19 mouse cellular contexts compared by ENCODE assay signal in the genomic region with DNA sequence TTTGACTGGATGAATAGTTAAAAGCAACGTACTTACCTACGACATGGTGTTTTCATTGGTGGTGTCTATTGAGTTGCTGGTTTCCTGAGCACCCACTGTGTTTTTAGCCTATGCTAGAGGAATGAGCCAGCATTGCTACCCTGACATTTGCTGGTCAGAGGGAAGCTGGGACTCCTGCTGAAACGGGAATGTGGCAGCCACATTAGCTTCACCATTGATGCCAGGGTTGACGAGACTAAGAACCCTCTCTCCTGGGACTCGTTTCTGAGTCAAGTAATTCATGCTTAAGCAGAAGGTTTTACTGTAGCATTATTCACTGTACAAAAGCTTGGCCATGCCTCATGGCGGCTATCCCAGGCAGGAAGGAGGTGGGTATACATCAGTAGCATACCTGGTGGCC. TPM values are rescaled to one million over a fixed set of nuclear protein-coding genes. Genes with fewer than 3 reads are reported as not detected.
A peak's percentile ranks its signal among the peaks of the same experiment; 100 is the strongest.
DNase-seq lines count a peak whose midpoint lies in the region; ATAC-seq and TF ChIP-seq lines count a peak whose summit lies in the region.
"Had no signal": no experiment of that assay in that cellular context is flagged by ENCODE, and none has a peak within 500 bp of the region (broad histone marks: within the 10 kb centered on the region; RNA-seq: fewer than 3 reads in every experiment).

No protein-coding gene starts in this region.

- no peak for ATAC-seq in midbrain, embryonic 11.5 days (ENCODE audit: low FRiP score)
- no peak for ATAC-seq in midbrain, embryonic 13.5 days
- ATAC-seq in heart, embryonic 12.5 days (ENCODE audit: insufficient number of reproducible peaks, low FRiP score): no peak
- ATAC-seq: forebrain, embryonic 13.5 days; forebrain, embryonic 15.5 days; forebrain, postnatal 0 days had no signal

- DNase-seq in cerebellum, adult 2 months: peak; percentile 47 to 71
- no peak for DNase-seq in cerebellum, adult 8-10 months
- peak; percentile 64 for DNase-seq in midbrain, embryonic 11.5 days (ENCODE audit: low spot score, missing footprints)
- DNase-seq in brain, adult 2 months (ENCODE audit: low read depth, low spot score): peak; percentile 66
- DNase-seq: adrenal gland, adult 2 months; adrenal gland, postnatal 10 days; adrenal gland, postnatal 25 days; cerebellum, adult 11 months; cerebellum, adult 9-10 months; cerebellum, postnatal 36 days; forebrain, postnatal 0 days had no signal

- H3K9ac ChIP-seq in midbrain, embryonic 11.5 days (ENCODE audit: low read length): no peak overlapping the region
- no peak overlapping the region for H3K9ac ChIP-seq in midbrain, embryonic 13.5 days (replicated peaks)
- no peak overlapping the region for H3K9ac ChIP-seq in heart, embryonic 12.5 days
- H3K9ac ChIP-seq: embryonic facial prominence, embryonic 12.5 days; forebrain, embryonic 13.5 days; forebrain, embryonic 15.5 days; forebrain, postnatal 0 days had no signal

- H3K4me1 ChIP-seq in cerebellum, adult 2 months (ENCODE audit: control insufficient read depth, insufficient read depth, low read length): peaks cover 44% of the 10 kb centered on the region
- H3K4me1 ChIP-seq in midbrain, embryonic 11.5 days (ENCODE audit: control insufficient read depth, insufficient read depth, low read length): no peaks in the 10 kb centered on the region; the same call in 1 of the 2 replicates
- peaks cover 8% of the 10 kb centered on the region; the same call in 1 of the 2 replicates for H3K4me1 ChIP-seq in midbrain, embryonic 13.5 days (replicated peaks)
- H3K4me1 ChIP-seq in heart, embryonic 12.5 days (replicated peaks): peaks cover 9% of the 10 kb centered on the region
- H3K4me1 ChIP-seq: forebrain, embryonic 15.5 days had no signal

- TF ChIP-seq POLR2A in cerebellum, adult 2 months (IDR thresholded peaks at IDR 0.05; ENCODE audit: borderline replicate concordance, insufficient read depth, low read length): no peak

- H3K27ac ChIP-seq in cerebellum, adult 2 months (ENCODE audit: insufficient read depth, low read length): peak overlapping the region; percentile 91
- no peak overlapping the region for H3K27ac ChIP-seq in midbrain, embryonic 11.5 days (ENCODE audit: low read depth, low read length)
- no peak overlapping the region for H3K27ac ChIP-seq in midbrain, embryonic 13.5 days
- no peak overlapping the region for H3K27ac ChIP-seq in heart, embryonic 12.5 days (ENCODE audit: poor library complexity, severe bottlenecking)
- H3K27ac ChIP-seq: embryonic facial prominence, embryonic 10.5 days; embryonic facial prominence, embryonic 12.5 days; forebrain, embryonic 13.5 days; forebrain, embryonic 15.5 days had no signal

- no peak overlapping the region for H3K4me2 ChIP-seq in midbrain, embryonic 11.5 days
- H3K4me2 ChIP-seq in midbrain, embryonic 13.5 days (replicated peaks): no peak overlapping the region
- H3K4me2 ChIP-seq in heart, embryonic 12.5 days: no peak overlapping the region
- H3K4me2 ChIP-seq: embryonic facial prominence, embryonic 12.5 days; forebrain, embryonic 13.5 days; forebrain, embryonic 15.5 days had no signal

- no peak overlapping the region for H3K4me3 ChIP-seq in cerebellum, adult 2 months (replicated peaks; ENCODE audit: insufficient read depth, low read depth, low read length)
- H3K4me3 ChIP-seq in midbrain, embryonic 11.5 days (ENCODE audit: low read depth, low read length): no peak overlapping the region
- no peak overlapping the region for H3K4me3 ChIP-seq in midbrain, embryonic 13.5 days (replicated peaks)
- H3K4me3 ChIP-seq in heart, embryonic 12.5 days: no peak overlapping the region
- H3K4me3 ChIP-seq: embryonic facial prominence, embryonic 10.5 days; embryonic facial prominence, embryonic 12.5 days; forebrain, embryonic 13.5 days; forebrain, embryonic 15.5 days had no signal

- no peaks in the 10 kb centered on the region for H3K36me3 ChIP-seq in midbrain, embryonic 11.5 days (ENCODE audit: control insufficient read depth, insufficient read depth, low read length)
- H3K36me3 ChIP-seq in midbrain, embryonic 13.5 days: no peaks in the 10 kb centered on the region
- H3K36me3 ChIP-seq in heart, embryonic 12.5 days: no peaks in the 10 kb centered on the region
- H3K36me3 ChIP-seq: embryonic facial prominence, embryonic 10.5 days; embryonic facial prominence, embryonic 12.5 days; forebrain, embryonic 15.5 days had no signal

- TF ChIP-seq CTCF in cerebellum, adult 2 months (IDR thresholded peaks at IDR 0.05; ENCODE audit: borderline replicate concordance, insufficient read depth, low read depth, low read length): no peak

- WGBS in cerebellum, adult 2 months: 16% methylated on average over 6 of the region's 6 CpGs
- 74% methylated on average over 6 of the region's 6 CpGs for WGBS in midbrain, embryonic 11.5 days
- WGBS in midbrain, embryonic 13.5 days: 69% methylated on average over 6 of the region's 6 CpGs
- 67% methylated on average over 6 of the region's 6 CpGs for WGBS in heart, embryonic 12.5 days

- no peaks in the 10 kb centered on the region for H3K9me3 ChIP-seq in midbrain, embryonic 11.5 days (ENCODE audit: control insufficient read depth, low read length)
- H3K9me3 ChIP-seq in midbrain, embryonic 13.5 days: no peaks in the 10 kb centered on the region
- H3K9me3 ChIP-seq in heart, embryonic 12.5 days (replicated peaks): no peaks in the 10 kb centered on the region
- H3K9me3 ChIP-seq: embryonic facial prominence, embryonic 10.5 days; embryonic facial prominence, embryonic 12.5 days; forebrain, embryonic 13.5 days; forebrain, embryonic 15.5 days had no signal

- H3K27me3 ChIP-seq in cerebellum, adult 2 months (ENCODE audit: control insufficient read depth, insufficient read depth, low read length): no peaks in the 10 kb centered on the region
- H3K27me3 ChIP-seq in midbrain, embryonic 11.5 days (ENCODE audit: control insufficient read depth, insufficient read depth, low read length): no peaks in the 10 kb centered on the region
- H3K27me3 ChIP-seq in midbrain, embryonic 13.5 days: no peaks in the 10 kb centered on the region
- no peaks in the 10 kb centered on the region for H3K27me3 ChIP-seq in heart, embryonic 12.5 days (replicated peaks)
- H3K27me3 ChIP-seq: embryonic facial prominence, embryonic 12.5 days; forebrain, embryonic 13.5 days; forebrain, embryonic 15.5 days had no signal

RNA-seq across cellular contexts. Expression of gene Cnnm4, which starts 18.2 kb away (rescaled TPM):
- polyA plus RNA-seq in cerebellum, adult 2 months (2012; rRNA removed): 12.2 and 14.6 TPM in 2 replicates
- polyA plus RNA-seq in midbrain, embryonic 11.5 days (2014; fragmentation: Nextera tagmentation; extraction: Ambion mirVana): 9.6 and 11.6 TPM in 2 replicates
- polyA plus RNA-seq in midbrain, embryonic 13.5 days (2015; fragmentation: Nextera tagmentation; extraction: Ambion mirVana): 8.8 and 10.0 TPM in 2 replicates
- polyA plus RNA-seq in heart, embryonic 12.5 days (2016; fragmentation: Nextera tagmentation; extraction: Ambion mirVana): 6.2 and 7.3 TPM in 2 replicates

RNA-seq across cellular contexts. Expression of gene Cnnm3, which starts 22.0 kb away (rescaled TPM):
- polyA plus RNA-seq in cerebellum, adult 2 months (2012; rRNA removed): 46.2 and 48.7 TPM in 2 replicates
- polyA plus RNA-seq in midbrain, embryonic 11.5 days (2014; fragmentation: Nextera tagmentation; extraction: Ambion mirVana): 3.7 and 4.3 TPM in 2 replicates
- polyA plus RNA-seq in midbrain, embryonic 13.5 days (2015; fragmentation: Nextera tagmentation; extraction: Ambion mirVana): 4.2 and 4.8 TPM in 2 replicates
- 2.2 and 3.4 TPM in 2 replicates for polyA plus RNA-seq in heart, embryonic 12.5 days (2016; fragmentation: Nextera tagmentation; extraction: Ambion mirVana)

RNA-seq across cellular contexts. Expression of gene Lman2l, which starts 44.6 kb away (rescaled TPM):
- polyA plus RNA-seq in cerebellum, adult 2 months (2012; rRNA removed): 37.9 and 41.9 TPM in 2 replicates
- 35.6 and 35.7 TPM in 2 replicates for polyA plus RNA-seq in midbrain, embryonic 11.5 days (2014; fragmentation: Nextera tagmentation; extraction: Ambion mirVana)
- polyA plus RNA-seq in midbrain, embryonic 13.5 days (2015; fragmentation: Nextera tagmentation; extraction: Ambion mirVana): 66.8 and 72.1 TPM in 2 replicates
- 53.8 and 57.7 TPM in 2 replicates for polyA plus RNA-seq in heart, embryonic 12.5 days (2016; fragmentation: Nextera tagmentation; extraction: Ambion mirVana)

RNA-seq across cellular contexts. Expression of gene Ankrd23, which starts 47.0 kb away (rescaled TPM):
- 14.4 and 15.2 TPM in 2 replicates for polyA plus RNA-seq in cerebellum, adult 2 months (2012; rRNA removed)
- 6.0 TPM in 2 replicates for polyA plus RNA-seq in midbrain, embryonic 11.5 days (2014; fragmentation: Nextera tagmentation; extraction: Ambion mirVana)
- polyA plus RNA-seq in midbrain, embryonic 13.5 days (2015; fragmentation: Nextera tagmentation; extraction: Ambion mirVana): 16.1 and 19.0 TPM in 2 replicates
- 14.9 and 16.8 TPM in 2 replicates for polyA plus RNA-seq in heart, embryonic 12.5 days (2016; fragmentation: Nextera tagmentation; extraction: Ambion mirVana)

RNA-seq across cellular contexts. Expression of gene Gm42417, which starts 49.6 kb away (rescaled TPM):
- polyA plus RNA-seq in cerebellum, adult 2 months (2012; rRNA removed): 0.05 and 0.40 TPM in 2 replicates
- polyA plus RNA-seq in midbrain, embryonic 11.5 days (2014; fragmentation: Nextera tagmentation; extraction: Ambion mirVana): not detected in 2 replicates
- polyA plus RNA-seq in midbrain, embryonic 13.5 days (2015; fragmentation: Nextera tagmentation; extraction: Ambion mirVana): not detected in 2 replicates
- 0.40 TPM in 1 of 2 replicates, not detected in the other for polyA plus RNA-seq in heart, embryonic 12.5 days (2016; fragmentation: Nextera tagmentation; extraction: Ambion mirVana)
- polyA plus RNA-seq: adrenal gland, adult 2 months; embryonic facial prominence, embryonic 14.5 days; forebrain, embryonic 11.5 days; forebrain, embryonic 15.5 days had no signal
